Mouse (Mus musculus): Measurements from ENCODE around the gene Fhl1. TPM values are rescaled to one million over a fixed set of nuclear protein-coding genes. Genes with fewer than 3 reads are reported as not detected.

Gene Fhl1
- 97.5 and 101 TPM in 2 replicates for total RNA-seq (2021)
- long read RNA-seq, experiment 1, partial matches to known transcripts, result 2 of 11 reads
- long read RNA-seq, experiment 1, other reads (novel, unspliced or antisense), result 7 of 11 reads
- long read RNA-seq, experiment 2, partial matches to known transcripts, result 1 of 24 reads
- long read RNA-seq, experiment 2, other reads (novel, unspliced or antisense), result 20 of 24 reads

- DNase-seq, result peak; percentile 79
These were observed at the start of gene Fhl1 for GRCm38 (mm10) chrX:56731306-56732201. Gene Fhl1 (plus strand): TSS chrX:56731787.

DNA sequence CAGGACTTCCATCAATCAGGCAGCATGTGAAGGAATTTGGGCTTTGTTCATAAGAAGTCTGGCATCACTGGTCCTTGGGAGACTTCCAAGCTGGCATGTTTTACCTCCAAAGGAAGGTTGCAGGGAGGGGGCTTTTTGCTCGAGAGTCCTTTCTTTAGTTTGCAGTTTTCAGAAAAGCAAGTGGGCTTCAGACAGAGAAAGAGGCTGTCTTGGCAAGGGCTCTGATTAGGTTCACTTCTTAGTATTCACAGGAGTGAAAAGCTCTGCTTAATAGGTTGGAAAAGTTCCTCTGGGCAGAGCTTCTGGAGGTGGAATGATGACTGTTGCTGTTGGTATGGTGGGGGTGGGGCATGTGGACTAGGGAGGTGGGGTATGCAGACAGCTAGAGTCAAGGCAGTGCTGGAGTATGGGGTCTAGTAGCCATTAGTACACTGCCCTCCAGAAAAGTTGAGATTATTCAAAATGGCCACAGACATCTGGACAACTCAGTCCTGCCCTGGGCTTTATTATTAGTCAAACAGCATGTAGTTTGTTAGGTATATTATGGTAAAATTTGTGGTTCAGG, 49.3 kb upstream of the Fhl1 start:
- DNase-seq, result peak; percentile 8

DNA sequence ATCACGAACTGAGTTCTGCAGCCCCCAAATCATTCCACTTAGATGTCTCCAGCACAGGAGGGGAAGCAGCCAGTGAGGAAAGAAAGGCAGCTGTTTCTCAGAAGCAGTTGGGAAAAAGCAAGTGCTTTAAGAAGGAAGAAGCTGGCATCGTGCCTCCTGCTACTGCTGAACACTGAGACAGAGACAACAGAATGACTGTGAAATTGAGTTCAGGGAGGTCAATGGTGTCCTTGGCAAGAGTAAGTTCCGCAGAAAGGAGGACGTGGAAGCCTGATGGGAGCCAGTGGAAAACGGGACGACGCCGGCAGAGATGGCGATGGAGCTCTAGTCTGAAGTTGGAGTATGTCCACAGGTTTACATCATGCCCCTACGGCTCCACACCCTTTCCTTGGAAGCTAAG, 48.1 kb upstream of the Fhl1 start:
- no peak for DNase-seq

- DNase-seq, result no peak
These were observed 39.0 kb upstream of the Fhl1 start for GRCm38 (mm10) chrX:56692554-56692953.

- no peak for DNase-seq
These were observed 37.0 kb upstream of the Fhl1 start for GRCm38 (mm10) chrX:56694539-56694938.

GRCm38 (mm10) chrX:56697199-56697780, 34.3 kb upstream of the Fhl1 start:
- DNase-seq, result no peak

GRCm38 (mm10) chrX:56697886-56698285, 33.7 kb upstream of the Fhl1 start:
- no peak for DNase-seq

GRCm38 (mm10) chrX:56701261-56701660, 30.3 kb upstream of the Fhl1 start:
- DNase-seq, result no peak

DNA sequence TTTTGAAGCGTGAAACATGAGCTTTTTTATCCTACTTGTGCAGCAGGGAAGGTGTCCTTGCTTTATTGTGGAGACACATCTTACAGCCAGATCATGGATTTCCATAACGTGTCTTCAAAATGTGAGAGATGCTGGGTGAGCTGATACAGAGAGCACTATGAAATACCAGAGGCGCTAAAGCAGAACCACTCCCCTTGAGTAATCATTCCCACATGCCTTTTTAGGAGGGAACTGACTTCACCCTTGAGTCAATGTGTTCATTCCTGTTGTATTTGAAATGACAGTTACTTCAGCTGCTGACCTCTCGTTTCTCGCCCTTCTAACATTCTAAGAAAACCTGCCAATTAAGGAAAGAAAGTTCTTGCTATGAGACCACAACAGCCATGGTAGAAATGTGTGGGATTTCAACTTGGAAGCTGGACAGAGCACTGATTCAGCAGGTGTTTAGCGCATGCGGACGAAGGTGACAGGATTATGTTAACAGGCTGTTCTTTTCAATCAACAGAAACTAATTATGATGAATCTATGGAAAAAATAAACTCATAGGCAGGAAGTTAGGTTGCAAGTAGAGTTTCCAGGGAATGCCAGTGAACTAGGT, 27.5 kb upstream of the Fhl1 start:
- no peak for DNase-seq

DNA sequence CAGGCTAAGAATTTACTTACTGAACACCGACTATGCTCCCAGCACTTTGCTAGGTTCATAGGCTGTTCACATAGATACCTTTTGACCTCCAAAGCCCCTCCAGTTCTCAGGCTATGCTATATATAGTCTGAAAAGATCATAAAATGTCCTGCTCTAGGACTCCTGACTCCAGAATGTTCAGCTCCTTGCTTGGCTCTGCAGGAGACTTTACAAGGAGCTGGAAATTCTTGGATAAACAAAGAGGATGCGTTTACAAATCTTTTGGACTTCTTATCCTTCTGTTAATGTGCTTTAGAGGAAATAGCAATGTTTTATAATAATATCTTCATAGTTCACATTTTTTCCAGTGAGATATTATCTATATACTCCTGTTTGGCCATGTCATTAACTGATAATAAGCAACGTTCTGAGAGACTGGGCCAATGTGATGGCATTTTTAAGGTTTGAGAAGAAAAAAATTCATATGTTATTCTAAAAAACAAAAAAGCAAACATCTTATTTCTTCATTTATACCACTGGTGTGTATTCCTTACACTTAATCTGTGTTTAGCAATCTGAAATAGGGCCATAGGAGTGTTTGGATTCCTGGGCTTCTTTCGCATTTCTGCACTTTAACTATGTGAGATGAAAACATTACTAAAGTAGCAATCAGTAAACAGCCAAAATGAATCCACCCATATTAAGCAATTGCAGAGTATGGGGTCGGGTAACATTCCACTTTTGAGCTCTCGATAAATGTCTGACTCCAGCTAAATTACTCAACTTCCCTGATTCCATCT, 22.8 kb upstream of the Fhl1 start:
- no peak for DNase-seq

GRCm38 (mm10) chrX:56710522-56710921, 21.1 kb upstream of the Fhl1 start:
- DNase-seq, result no peak

DNA sequence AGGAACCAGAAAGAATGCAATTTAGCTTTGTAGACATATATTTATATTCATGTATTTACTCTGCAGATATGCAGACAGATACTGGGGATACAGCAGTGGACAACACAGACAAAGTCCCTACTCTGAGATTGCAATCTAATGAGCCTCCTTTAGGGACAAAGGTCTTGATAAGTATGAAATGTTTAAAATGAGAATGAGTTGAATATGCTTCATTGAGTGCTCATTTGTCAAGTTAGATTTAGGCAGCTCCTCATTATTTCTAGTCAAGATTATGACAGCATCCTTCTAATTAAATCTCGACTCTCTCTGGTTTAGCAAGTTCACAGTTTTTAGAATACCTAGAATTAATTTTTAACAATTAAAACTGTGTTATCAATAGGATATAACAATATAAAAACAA, 18.9 kb upstream of the Fhl1 start:
- DNase-seq, result no peak

- DNase-seq, result no peak
These were observed 9.0 kb upstream of the Fhl1 start for GRCm38 (mm10) chrX:56722559-56722958.

- DNase-seq, result no peak
These were observed 3.1 kb upstream of the Fhl1 start for GRCm38 (mm10) chrX:56728507-56728906.

DNA sequence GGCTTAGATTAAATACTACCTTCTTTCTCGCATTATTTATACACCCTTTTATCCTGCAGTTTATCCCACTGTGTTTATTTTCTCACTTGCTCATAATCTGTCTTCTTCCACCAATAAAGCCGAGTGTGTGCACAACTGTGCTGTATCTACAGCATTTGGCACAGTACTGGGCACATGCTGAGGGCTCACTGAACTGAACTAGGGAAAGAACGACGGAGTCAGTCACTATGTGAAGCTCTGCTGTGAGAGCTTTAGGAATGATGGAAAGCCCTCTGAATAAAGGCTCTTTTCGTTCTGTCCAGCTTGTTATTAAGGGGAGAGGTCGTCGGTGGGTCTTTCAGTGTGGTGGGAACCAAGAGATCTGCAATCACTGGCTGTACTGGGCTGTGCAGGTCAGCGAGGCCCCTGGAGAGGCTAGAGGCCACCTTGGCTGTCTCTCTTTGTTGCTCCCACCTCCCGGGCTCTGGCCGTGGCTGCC, 720 bp upstream of the Fhl1 start:
- DNase-seq, result no peak

GRCm38 (mm10) chrX:56732401-56732800, 814 bp downstream of the Fhl1 start:
- DNase-seq, result no peak

DNA sequence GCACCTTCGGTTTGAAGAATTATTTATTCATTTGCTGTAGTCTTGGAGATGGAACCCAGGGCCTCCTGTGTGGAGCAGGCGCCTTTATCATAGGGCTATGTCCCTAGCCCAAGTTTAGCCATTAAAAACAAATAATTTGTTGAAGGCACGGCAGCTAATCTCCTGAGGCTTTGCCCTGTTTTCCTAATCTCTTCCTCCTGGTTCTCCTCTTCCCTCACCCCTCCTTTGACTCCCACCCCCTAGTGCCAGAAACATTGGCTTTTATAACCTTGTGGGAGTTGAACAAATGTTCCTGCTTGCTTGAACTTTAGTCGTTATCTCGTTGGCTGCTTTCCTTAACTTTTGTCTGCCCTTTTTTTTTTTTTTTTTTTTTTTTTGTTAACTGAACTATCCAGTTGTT, 2.8 kb downstream of the Fhl1 start:
- DNase-seq, result no peak

DNA sequence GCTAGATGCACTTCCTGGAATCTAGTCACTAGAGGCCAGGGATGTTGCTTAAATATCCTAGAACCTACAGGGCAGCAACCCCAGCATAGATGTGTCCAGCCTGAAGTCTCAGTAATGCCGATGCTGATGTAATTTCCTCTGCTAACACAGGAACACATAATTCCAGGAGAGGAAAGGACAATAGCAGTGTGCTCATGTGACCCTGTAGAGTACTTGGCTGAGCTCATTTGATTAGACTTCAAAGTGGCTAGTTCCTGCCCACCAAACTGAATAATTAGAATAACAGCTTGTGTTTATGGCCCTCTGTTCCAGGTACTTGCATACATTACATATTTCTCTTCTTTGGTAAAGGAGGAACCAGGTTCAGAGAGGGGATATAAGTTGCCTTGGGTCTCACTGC, 4.6 kb downstream of the Fhl1 start:
- DNase-seq, result no peak

DNA sequence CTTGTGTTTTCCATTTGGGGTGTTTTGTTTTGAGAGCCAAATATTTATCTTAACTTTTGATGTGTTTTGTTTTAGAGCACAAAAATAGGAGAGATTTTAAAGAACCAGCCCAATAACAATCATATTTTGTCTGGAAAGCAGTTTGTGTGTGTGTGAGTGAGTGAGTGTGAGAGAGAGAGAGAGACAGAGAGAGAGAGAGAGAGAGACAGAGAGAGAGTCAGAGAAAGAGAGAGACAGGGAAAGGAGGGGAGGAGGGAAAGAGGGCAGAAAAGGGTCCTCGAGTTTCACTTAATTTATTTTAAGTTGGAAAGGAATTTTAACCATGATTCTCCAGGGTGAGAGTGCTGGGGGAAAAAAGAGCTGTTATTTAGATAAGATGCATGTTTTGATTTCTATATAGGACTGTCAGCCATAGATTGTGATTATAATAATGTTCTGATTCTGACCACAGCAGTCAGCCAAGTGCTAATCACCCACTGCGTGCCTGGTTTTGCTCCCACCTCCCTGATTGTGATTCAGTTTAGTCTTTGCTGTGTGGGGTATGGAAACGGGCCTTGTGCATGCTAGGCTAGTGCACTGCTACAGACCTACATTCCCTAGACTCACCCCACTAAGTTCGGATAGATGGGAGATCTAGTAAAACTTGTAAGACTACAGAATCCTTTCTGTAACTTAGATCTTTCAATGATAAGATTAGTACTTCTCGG, 6.4 kb downstream of the Fhl1 start:
- DNase-seq, result no peak

DNA sequence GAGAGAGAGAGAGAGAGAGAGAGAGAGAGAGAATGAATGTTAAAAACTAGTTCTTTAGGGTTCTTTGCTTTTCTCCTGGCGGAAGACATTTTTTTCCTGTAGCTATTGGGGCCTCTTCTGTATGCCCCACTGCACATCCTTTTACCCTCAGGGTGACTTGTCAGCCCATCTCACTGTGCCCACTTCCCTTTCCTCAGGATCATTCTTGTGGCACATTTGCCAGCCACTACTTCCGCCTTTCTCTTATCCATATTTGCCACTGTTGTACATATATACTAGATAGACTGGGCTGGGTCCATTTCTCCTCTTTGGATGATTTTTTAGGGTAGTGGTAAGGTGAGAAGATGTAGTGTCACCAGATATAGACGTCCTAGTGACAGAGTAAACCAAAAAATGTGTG, 9.8 kb downstream of the Fhl1 start:
- no peak for DNase-seq

- no peak for DNase-seq
These were observed 19.9 kb downstream of the Fhl1 start for GRCm38 (mm10) chrX:56751536-56751935.

Data from adrenal gland, postnatal 14 days (tissue).